Mouse (Mus musculus) embryonic fibroblast, embryonic 13.5 days (primary cell): ENCODE results near the gene Lrg1.

Experiments used
- CTCF ChIP-seq: IDR thresholded peaks from 2 replicates; pipeline ENCODE4 v1.5.1; 2011; ENCODE audit warnings: mild to moderate bottlenecking, control low read depth, low read length, moderate library complexity, borderline replicate concordance; ENCODE audit not compliant: insufficient read depth
- POLR2A ChIP-seq: IDR thresholded peaks from 2 replicates; pipeline ENCODE4 v1.6.1; 2011; ENCODE audit warnings: low read depth, mild to moderate bottlenecking, control low read depth, low read length, moderate library complexity

DNA sequence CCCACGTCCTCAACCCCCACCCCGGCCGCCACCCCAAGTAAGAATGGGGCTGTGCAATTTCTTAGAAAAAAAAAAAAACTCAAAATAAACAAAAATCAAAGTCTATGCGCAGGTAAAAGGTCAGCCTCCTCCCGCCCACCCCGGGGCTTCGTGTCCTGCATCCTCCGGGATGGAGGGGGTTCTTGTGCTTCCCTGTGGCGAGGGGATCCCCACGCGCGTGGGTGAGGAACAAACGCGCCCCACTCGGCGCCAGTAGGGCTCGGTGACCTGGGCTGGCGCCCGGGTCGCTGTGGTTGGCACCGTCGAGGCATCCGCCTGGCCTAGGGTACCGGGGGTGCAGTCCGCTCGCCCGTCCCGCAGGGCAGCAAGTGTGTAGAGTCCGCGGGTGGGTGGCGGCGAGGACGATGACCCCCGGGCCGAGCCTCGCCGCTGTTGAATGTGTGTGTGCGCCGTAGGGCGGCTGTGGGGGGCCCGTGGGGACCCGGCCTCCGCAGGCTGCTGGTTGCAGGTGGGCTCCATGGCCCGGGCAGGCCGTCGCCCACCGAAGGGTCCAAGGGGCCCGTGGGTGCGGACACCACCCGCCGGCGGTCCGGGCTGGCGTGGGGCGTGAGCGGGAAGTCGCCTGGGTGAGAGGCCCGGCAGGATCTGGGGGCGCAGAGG lies 2.0 kb upstream of the Lrg1 start:
- TF ChIP-seq POLR2A (no peak), CTCF (no peak)
